Mouse (Mus musculus): ENCODE data around the gene Usf2.
A peak's percentile ranks its signal among the peaks of the same experiment; 100 is the strongest.

The Usf2 gene

GRCm38 (mm10) chr7:30956756-30957366 lies at the start of gene Usf2:
Gene Usf2, minus strand, starts transcription at chr7:30956803.
- DNase-seq (ENCODE audit: inconsistent age in 2 of 2, low spot score in 1 of 2) = peak; percentile 89 to 93

- DNase-seq (ENCODE audit: inconsistent age in 2 of 2, low spot score in 1 of 2) = peak; percentile 50 to 72
These were observed 46.0 kb upstream of the Usf2 start for GRCm38 (mm10) chr7:31002650-31003049.

GRCm38 (mm10) chr7:31000505-31001020 lies 44.0 kb upstream of the Usf2 start:
- peak; percentile 84 to 94 for DNase-seq (ENCODE audit: inconsistent age in 2 of 2, low spot score in 1 of 2)

- DNase-seq (ENCODE audit: inconsistent age in 2 of 2, low spot score in 1 of 2) = no peak
These were observed 39.9 kb upstream of the Usf2 start for GRCm38 (mm10) chr7:30996491-30996890.

- no peak for DNase-seq (ENCODE audit: inconsistent age in 2 of 2, low spot score in 1 of 2)
These were observed 37.4 kb upstream of the Usf2 start for GRCm38 (mm10) chr7:30993986-30994385.

- DNase-seq (ENCODE audit: inconsistent age in 2 of 2, low spot score in 1 of 2) = peak in 1 of 2 experiments; percentile 36
These were observed 35.5 kb upstream of the Usf2 start for GRCm38 (mm10) chr7:30992148-30992547.

GRCm38 (mm10) chr7:30988519-30989162 lies 32.0 kb upstream of the Usf2 start:
- peak; percentile 64 to 89 for DNase-seq (ENCODE audit: inconsistent age in 2 of 2, low spot score in 1 of 2)

- no peak for DNase-seq (ENCODE audit: inconsistent age in 2 of 2, low spot score in 1 of 2)
These were observed 28.8 kb upstream of the Usf2 start for GRCm38 (mm10) chr7:30985357-30985756.

- DNase-seq (ENCODE audit: inconsistent age in 2 of 2, low spot score in 1 of 2) = no peak
These were observed 25.1 kb upstream of the Usf2 start for GRCm38 (mm10) chr7:30981703-30982102.

- DNase-seq (ENCODE audit: inconsistent age in 2 of 2, low spot score in 1 of 2) = peak; percentile 91 to 97
These were observed 17.1 kb upstream of the Usf2 start, which contains the start of gene Fam187b for GRCm38 (mm10) chr7:30973501-30974289. Gene Fam187b, plus strand, starts transcription at chr7:30973790.

GRCm38 (mm10) chr7:30973251-30973500 lies 16.6 kb upstream of the Usf2 start, which contains the start of gene Lsr:
Gene Lsr, minus strand, starts transcription at chr7:30973464.
- no peak for DNase-seq (ENCODE audit: inconsistent age in 2 of 2, low spot score in 1 of 2)

- peak; percentile 34 to 53 for DNase-seq (ENCODE audit: inconsistent age in 2 of 2, low spot score in 1 of 2)
These were observed 16.0 kb upstream of the Usf2 start for GRCm38 (mm10) chr7:30972426-30973250.

GRCm38 (mm10) chr7:30971901-30972300 lies 15.3 kb upstream of the Usf2 start:
- no peak for DNase-seq (ENCODE audit: inconsistent age in 2 of 2, low spot score in 1 of 2)

- DNase-seq (ENCODE audit: inconsistent age in 2 of 2, low spot score in 1 of 2) = peak in 1 of 2 experiments; percentile 35
These were observed 12.6 kb upstream of the Usf2 start for GRCm38 (mm10) chr7:30969174-30969573.

- peak; percentile 87 for DNase-seq (ENCODE audit: inconsistent age in 2 of 2, low spot score in 1 of 2)
These were observed 12.0 kb upstream of the Usf2 start for GRCm38 (mm10) chr7:30968611-30969010.

- DNase-seq (ENCODE audit: inconsistent age in 2 of 2, low spot score in 1 of 2) = no peak
These were observed 10.1 kb upstream of the Usf2 start for GRCm38 (mm10) chr7:30966657-30967056.

GRCm38 (mm10) chr7:30965677-30966076 lies 9.1 kb upstream of the Usf2 start:
- peak in 1 of 2 experiments; percentile 30 for DNase-seq (ENCODE audit: inconsistent age in 2 of 2, low spot score in 1 of 2)

- DNase-seq (ENCODE audit: inconsistent age in 2 of 2, low spot score in 1 of 2) = peak in 1 of 2 experiments; percentile 16
These were observed 7.8 kb upstream of the Usf2 start for GRCm38 (mm10) chr7:30964366-30964765.

- peak in 1 of 2 experiments; percentile 22 for DNase-seq (ENCODE audit: inconsistent age in 2 of 2, low spot score in 1 of 2)
These were observed 6.3 kb upstream of the Usf2 start for GRCm38 (mm10) chr7:30962862-30963261.

- peak; percentile 52 to 75 for DNase-seq (ENCODE audit: inconsistent age in 2 of 2, low spot score in 1 of 2)
These were observed 3.3 kb upstream of the Usf2 start for GRCm38 (mm10) chr7:30959786-30960349.
